Mouse (Mus musculus): ENCODE data around the gene Nrp1. TPM values are rescaled to one million over a fixed set of nuclear protein-coding genes. Genes with fewer than 3 reads are reported as not detected.

The Nrp1 gene
- polyA plus RNA-seq, 1 experiment from 2014 or later: 94.6 TPM

DNA sequence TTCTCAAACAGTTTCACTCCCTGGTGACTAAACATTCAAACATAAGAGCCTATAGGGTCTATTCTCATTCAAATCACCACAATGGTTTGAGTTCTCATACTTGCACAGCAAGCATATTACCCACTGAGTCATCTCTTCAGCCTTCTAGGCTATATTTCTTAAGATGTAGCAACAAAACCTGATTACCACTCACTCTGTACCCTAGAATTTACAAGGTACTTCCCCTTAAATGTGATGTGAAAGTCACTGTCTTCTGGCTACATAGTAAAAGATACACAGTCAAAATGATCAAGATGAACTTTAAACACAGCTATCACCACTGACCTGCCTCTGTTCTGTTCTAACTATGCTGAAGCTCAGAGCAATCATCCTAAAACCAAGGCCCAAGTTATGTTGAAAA is 7.2 kb upstream of the Nrp1 start:
- DNase-seq (ENCODE audit: low spot score): no peak
- H3K36me3 ChIP-seq (ENCODE audit: control insufficient read depth, insufficient read depth, low read length): no peaks in the 10 kb centered on the region

DNA sequence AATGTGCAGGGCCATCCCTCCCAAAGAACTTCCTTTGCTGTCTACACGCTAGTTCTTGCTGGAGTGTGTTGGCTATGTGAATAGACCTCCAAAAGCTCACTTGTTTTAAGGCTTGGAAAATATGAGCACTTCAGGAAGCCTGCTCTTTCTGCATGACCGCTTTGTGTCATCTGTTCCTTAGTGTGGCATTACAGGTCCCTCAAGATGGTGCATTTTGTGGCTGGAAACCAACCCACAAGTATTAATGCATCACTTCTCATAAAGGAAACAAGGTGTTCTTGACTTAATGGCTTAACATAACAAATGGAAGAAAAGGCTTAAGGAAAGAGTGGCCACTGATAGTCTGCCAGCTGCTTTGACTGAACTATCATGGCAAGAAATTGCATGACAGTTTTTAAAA is 5.6 kb upstream of the Nrp1 start:
- H3K9ac ChIP-seq (ENCODE audit: low read depth, low read length): no peak overlapping the region
- no peaks in the 10 kb centered on the region for H3K9me3 ChIP-seq (ENCODE audit: control insufficient read depth, low read length)
- no peaks in the 10 kb centered on the region for H3K36me3 ChIP-seq (ENCODE audit: control insufficient read depth, insufficient read depth, low read length)
- no peaks in the 10 kb centered on the region for H3K27me3 ChIP-seq (replicated peaks; ENCODE audit: control insufficient read depth, insufficient read depth, low read length)
- WGBS: 80% methylated on average over 2 of the region's 2 CpGs
- no peak overlapping the region for H3K4me2 ChIP-seq (ENCODE audit: low read depth, low read length)
- ATAC-seq (ENCODE audit: low read depth): no peak
- H3K4me1 ChIP-seq (ENCODE audit: control insufficient read depth, insufficient read depth, low read length): peaks cover 5% of the 10 kb centered on the region; the same call in 1 of the 2 replicates
- H3K27ac ChIP-seq (replicated peaks; ENCODE audit: low read depth, low read length): no peak overlapping the region
- DNase-seq (ENCODE audit: low spot score): no peak
- no peak overlapping the region for H3K4me3 ChIP-seq (ENCODE audit: low read depth, low read length)

More for the DNA sequence above, 7.2 kb upstream of the Nrp1 start:
- no peak overlapping the region for H3K27ac ChIP-seq (replicated peaks; ENCODE audit: low read depth, low read length)
- H3K4me1 ChIP-seq (ENCODE audit: control insufficient read depth, insufficient read depth, low read length): no peaks in the 10 kb centered on the region
- H3K9ac ChIP-seq (ENCODE audit: low read depth, low read length): no peak overlapping the region
- no peaks in the 10 kb centered on the region for H3K27me3 ChIP-seq (replicated peaks; ENCODE audit: control insufficient read depth, insufficient read depth, low read length)
- no peak for ATAC-seq (ENCODE audit: low read depth)
- H3K4me3 ChIP-seq (ENCODE audit: low read depth, low read length): no peak overlapping the region
- H3K9me3 ChIP-seq (ENCODE audit: control insufficient read depth, low read length): no peaks in the 10 kb centered on the region
- no peak overlapping the region for H3K4me2 ChIP-seq (ENCODE audit: low read depth, low read length)

DNA sequence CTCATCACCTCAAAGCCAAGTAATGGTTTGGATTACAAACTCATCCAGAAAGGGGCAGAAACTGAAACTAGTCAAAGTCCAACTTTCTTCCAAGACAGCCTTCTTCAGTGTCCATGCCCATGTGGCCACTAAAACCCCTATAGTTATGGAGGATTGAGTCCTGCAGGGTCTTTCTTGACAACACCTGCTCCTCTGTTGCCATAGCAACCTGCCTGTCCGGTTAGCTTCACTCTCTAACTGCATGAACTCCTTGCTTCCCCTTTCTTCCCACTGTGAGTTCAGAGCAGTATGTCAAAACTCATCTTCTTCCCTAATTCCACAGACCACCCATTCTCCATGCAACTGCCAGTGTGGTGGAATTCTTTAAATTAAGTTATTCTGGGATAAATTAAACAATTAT is 4.4 kb upstream of the Nrp1 start:
- Histone ChIP-seq H3K36me3 (ENCODE audit: control insufficient read depth, insufficient read depth, low read length) (no peaks in the 10 kb centered on the region), H3K9ac (ENCODE audit: low read depth, low read length) (no peak overlapping the region), H3K9me3 (ENCODE audit: control insufficient read depth, low read length) (no peaks in the 10 kb centered on the region), H3K4me1 (ENCODE audit: control insufficient read depth, insufficient read depth, low read length) (peaks cover 6% of the 10 kb centered on the region; the same call in 1 of the 2 replicates), H3K4me2 (ENCODE audit: low read depth, low read length) (no peak overlapping the region), H3K27ac (replicated peaks; ENCODE audit: low read depth, low read length) (no peak overlapping the region), H3K4me3 (ENCODE audit: low read depth, low read length) (no peak overlapping the region), H3K27me3 (replicated peaks; ENCODE audit: control insufficient read depth, insufficient read depth, low read length) (no peaks in the 10 kb centered on the region)
- ATAC-seq (ENCODE audit: low read depth): no peak
- WGBS: 26% methylated on average over 1 of the region's 1 CpGs
- DNase-seq (ENCODE audit: low spot score): no peak

DNA sequence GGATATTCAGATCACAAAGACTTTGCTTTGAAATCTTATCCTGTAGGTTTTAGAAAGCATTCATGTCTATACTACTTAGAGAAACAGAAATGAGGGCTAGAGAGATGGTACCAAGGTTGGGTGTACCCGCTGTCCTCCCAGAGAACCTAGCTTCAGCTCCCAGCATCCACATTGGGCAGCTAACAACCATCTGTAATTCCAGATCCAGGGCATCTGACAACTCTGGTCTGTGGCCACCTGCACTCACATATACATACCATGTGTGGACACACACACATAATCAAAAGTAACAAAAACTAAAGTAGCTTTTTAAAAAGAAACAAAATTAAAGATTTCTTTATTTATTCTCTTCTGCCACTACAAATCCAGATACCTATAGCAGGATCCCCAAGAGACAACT is 3.3 kb upstream of the Nrp1 start:
- Histone ChIP-seq H3K4me2 (ENCODE audit: low read depth, low read length) (no peak overlapping the region), H3K36me3 (ENCODE audit: control insufficient read depth, insufficient read depth, low read length) (no peaks in the 10 kb centered on the region), H3K9me3 (ENCODE audit: control insufficient read depth, low read length) (no peaks in the 10 kb centered on the region), H3K27ac (replicated peaks; ENCODE audit: low read depth, low read length) (no peak overlapping the region), H3K9ac (ENCODE audit: low read depth, low read length) (no peak overlapping the region), H3K4me3 (ENCODE audit: low read depth, low read length) (no peak overlapping the region), H3K27me3 (replicated peaks; ENCODE audit: control insufficient read depth, insufficient read depth, low read length) (no peaks in the 10 kb centered on the region), H3K4me1 (ENCODE audit: control insufficient read depth, insufficient read depth, low read length) (peaks cover 6% of the 10 kb centered on the region; the same call in 1 of the 2 replicates)
- no peak for DNase-seq (ENCODE audit: low spot score)
- ATAC-seq (ENCODE audit: low read depth): no peak
- 90% methylated on average over 1 of the region's 1 CpGs for WGBS

DNA sequence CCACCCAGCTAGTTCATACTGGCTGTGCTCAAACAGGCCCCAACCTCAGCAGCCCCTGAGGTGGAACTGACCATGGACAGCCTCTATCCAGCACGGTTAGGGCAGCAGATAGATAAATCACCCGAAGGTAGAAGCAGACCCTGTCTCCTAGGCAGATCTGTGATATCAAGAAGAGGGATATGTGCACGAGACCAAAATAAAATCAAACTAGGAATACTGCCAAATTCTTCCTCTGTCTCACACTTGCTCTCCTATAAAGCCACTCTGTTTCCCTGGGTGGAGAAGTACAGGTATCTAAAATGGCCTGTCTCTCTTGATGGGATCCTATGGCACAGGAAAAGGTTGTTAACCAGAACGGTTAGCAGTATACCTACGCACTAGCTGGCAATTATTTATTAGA is 2.2 kb upstream of the Nrp1 start:
- H3K9ac ChIP-seq (ENCODE audit: low read depth, low read length): no peak overlapping the region
- ATAC-seq (ENCODE audit: low read depth): no peak
- no peaks in the 10 kb centered on the region for H3K27me3 ChIP-seq (replicated peaks; ENCODE audit: control insufficient read depth, insufficient read depth, low read length)
- H3K36me3 ChIP-seq (ENCODE audit: control insufficient read depth, insufficient read depth, low read length): no peaks in the 10 kb centered on the region
- H3K27ac ChIP-seq (replicated peaks; ENCODE audit: low read depth, low read length): 0 out of 2 replicates have a peak overlapping the region, but pooled peaks have one; percentile 71
- peak overlapping the region; percentile 99 for H3K4me2 ChIP-seq (ENCODE audit: low read depth, low read length)
- WGBS: 72% methylated on average over 5 of the region's 5 CpGs
- no peaks in the 10 kb centered on the region for H3K9me3 ChIP-seq (ENCODE audit: control insufficient read depth, low read length)
- DNase-seq (ENCODE audit: low spot score): no peak
- peaks cover 6% of the 10 kb centered on the region; the same call in 1 of the 2 replicates for H3K4me1 ChIP-seq (ENCODE audit: control insufficient read depth, insufficient read depth, low read length)
- H3K4me3 ChIP-seq (ENCODE audit: low read depth, low read length): no peak overlapping the region

DNA sequence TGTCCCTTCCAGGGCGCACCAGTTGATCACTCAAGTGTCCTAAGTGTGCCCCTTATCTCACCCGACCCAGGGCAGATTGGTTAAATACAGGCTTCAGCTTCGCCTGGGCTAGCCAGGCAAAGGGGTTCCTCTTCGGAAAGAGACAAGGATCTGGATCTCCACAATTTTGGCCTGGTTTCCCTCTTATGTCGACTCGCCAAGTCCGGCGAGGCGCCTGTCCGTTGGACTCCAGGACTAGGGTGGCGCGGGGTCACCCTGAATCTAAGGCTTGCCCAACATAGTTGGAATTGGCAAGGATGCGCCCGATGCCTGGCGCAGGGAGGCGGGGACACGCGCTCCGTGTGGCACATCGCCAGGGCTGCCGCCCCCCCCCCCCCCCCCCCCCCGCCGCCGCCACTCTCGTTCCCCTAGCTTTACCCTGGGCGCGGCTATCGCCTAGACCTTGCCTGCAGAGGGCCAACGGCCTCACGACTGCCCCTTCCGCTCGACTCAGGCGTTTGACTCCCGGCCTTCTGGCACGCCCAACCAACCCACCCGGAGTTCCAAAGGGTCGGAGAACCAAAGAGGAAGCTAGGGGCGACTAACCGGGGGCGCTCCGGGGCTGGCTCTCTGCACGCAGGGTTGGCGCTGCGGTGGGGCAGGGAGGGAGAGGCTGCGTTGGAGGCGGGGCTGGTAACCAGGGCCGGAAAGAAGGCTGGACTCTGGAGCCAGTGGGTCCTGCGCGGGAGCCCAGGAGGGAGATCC is 1.4 kb upstream of the Nrp1 start:
- H3K36me3 ChIP-seq (ENCODE audit: control insufficient read depth, insufficient read depth, low read length): no peaks in the 10 kb centered on the region
- ATAC-seq (ENCODE audit: low read depth) (peak; percentile 80), DNase-seq (ENCODE audit: low spot score) (peak; percentile 87)
- H3K4me1 ChIP-seq (ENCODE audit: control insufficient read depth, insufficient read depth, low read length): peaks cover 6% of the 10 kb centered on the region; the same call in 1 of the 2 replicates
- peak overlapping the region; percentile 79 for H3K4me3 ChIP-seq (ENCODE audit: low read depth, low read length)
- H3K9me3 ChIP-seq (ENCODE audit: control insufficient read depth, low read length): no peaks in the 10 kb centered on the region
- 7% methylated on average over 27 of the region's 49 CpGs for WGBS
- H3K4me2 ChIP-seq (ENCODE audit: low read depth, low read length): peak overlapping the region; percentile 99
- H3K9ac ChIP-seq (ENCODE audit: low read depth, low read length): peak overlapping the region; percentile 89
- no peaks in the 10 kb centered on the region for H3K27me3 ChIP-seq (replicated peaks; ENCODE audit: control insufficient read depth, insufficient read depth, low read length)
- peak overlapping the region; percentile 71 for H3K27ac ChIP-seq (replicated peaks; ENCODE audit: low read depth, low read length)

DNA sequence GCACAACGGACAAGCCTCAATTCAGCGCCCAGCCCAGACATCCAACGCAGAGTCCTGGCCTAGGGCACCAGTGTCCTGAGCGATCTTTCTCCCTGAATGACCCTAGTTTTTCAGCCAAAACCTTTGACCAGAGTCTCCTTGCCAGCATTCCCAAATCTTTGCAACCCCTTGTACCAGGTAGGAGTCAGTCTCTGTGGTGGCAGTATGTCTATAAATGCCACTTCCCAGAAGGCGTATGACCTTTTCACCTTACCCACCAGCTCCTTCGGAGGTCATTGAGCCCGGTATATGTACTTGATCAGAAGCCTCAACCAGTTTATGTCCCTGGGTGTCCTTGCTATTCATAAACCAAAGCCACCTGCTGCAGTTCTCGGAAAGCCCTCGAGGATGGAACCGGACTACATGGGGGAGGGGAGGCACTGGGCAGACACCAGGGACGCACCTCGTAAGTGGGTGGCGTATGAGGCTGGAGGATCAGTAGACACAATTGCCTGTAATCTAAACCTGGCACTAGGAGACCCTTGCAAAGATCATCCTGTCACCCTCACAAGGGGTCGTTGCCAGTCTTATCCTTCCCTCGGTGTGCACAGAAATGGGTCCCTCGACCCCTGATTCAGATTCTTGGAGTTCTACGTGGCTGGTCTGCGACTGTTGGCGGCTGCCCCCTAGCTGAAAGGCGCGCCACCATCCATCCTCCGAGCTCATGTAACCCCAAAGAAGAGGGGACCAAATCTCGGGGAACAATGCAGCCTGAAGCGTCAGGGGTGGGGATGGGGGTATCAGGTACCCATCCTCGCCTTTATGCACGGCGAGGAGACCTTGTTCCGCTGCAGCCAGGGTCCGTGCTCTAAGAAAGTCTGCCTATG is 631 bp upstream of the Nrp1 start:
- Histone ChIP-seq H3K9ac (ENCODE audit: low read depth, low read length) (peak overlapping the region; percentile 89), H3K36me3 (ENCODE audit: control insufficient read depth, insufficient read depth, low read length) (no peaks in the 10 kb centered on the region), H3K4me3 (ENCODE audit: low read depth, low read length) (peak overlapping the region; percentile 79), H3K4me1 (ENCODE audit: control insufficient read depth, insufficient read depth, low read length) (peaks cover 6% of the 10 kb centered on the region; the same call in 1 of the 2 replicates), H3K27me3 (replicated peaks; ENCODE audit: control insufficient read depth, insufficient read depth, low read length) (no peaks in the 10 kb centered on the region), H3K9me3 (ENCODE audit: control insufficient read depth, low read length) (no peaks in the 10 kb centered on the region), H3K27ac (replicated peaks; ENCODE audit: low read depth, low read length) (peak overlapping the region; percentile 96), H3K4me2 (ENCODE audit: low read depth, low read length) (peak overlapping the region; percentile 99)
- DNase-seq (ENCODE audit: low spot score): peak; percentile 88
- peak; percentile 38; the same call in 1 of the 2 replicates for ATAC-seq (ENCODE audit: low read depth)
- WGBS: under 1% methylated on average over 28 of the region's 29 CpGs

DNA sequence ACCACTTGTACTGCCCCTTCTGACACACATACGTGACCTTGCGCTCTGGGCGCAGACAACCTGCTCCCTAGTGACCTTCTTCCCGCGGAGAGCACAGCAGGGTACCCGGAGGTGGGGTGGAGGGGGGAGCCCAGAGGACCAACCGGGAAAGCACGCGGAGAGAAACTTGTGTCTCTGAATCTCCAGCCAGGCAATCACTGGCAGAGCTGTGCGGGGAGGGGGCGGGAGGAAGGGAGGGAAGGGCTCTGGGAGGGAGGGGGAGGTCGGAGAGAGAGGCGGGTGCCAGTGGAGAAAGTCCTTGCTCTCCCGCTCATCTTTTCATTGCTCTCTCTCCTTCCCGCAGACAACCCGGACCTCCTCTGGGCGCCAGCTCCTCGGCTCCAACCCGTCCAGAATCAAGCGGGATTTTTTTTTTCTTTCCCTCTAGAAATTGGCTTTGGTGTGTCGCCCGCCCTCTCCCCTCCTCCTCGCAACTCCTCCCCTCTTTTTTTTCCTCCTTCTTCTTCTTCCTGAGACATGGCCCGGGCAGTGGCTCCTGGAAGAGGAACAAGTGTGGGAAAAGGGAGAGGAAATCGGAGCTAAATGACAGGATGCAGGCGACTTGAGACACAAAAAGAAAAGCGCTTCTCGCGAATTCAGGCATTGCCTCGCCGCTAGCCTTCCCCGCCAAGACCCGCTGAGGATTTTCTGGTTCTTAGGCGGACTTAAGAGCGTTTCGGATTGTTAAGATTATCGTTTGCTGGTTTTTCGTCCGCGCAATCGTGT is 534 bp downstream of the Nrp1 start:
- ATAC-seq (ENCODE audit: low read depth): peak; percentile 35; the same call in 1 of the 2 replicates
- Histone ChIP-seq H3K36me3 (ENCODE audit: control insufficient read depth, insufficient read depth, low read length) (no peaks in the 10 kb centered on the region), H3K9me3 (ENCODE audit: control insufficient read depth, low read length) (no peaks in the 10 kb centered on the region), H3K27me3 (replicated peaks; ENCODE audit: control insufficient read depth, insufficient read depth, low read length) (no peaks in the 10 kb centered on the region), H3K4me3 (ENCODE audit: low read depth, low read length) (peak overlapping the region; percentile 79), H3K4me1 (ENCODE audit: control insufficient read depth, insufficient read depth, low read length) (peaks cover 6% of the 10 kb centered on the region; the same call in 1 of the 2 replicates), H3K27ac (replicated peaks; ENCODE audit: low read depth, low read length) (peak overlapping the region; percentile 96), H3K4me2 (ENCODE audit: low read depth, low read length) (peak overlapping the region; percentile 99), H3K9ac (ENCODE audit: low read depth, low read length) (peak overlapping the region; percentile 89)
- DNase-seq (ENCODE audit: low spot score): peak; percentile 89
- under 1% methylated on average over 35 of the region's 41 CpGs for WGBS

Data from embryonic facial prominence, embryonic 14.5 days (tissue).